Mouse (Mus musculus) gastrocnemius, adult 8-10 months (tissue): ENCODE results near the gene Gm10282. TPM values are rescaled to one million over a fixed set of nuclear protein-coding genes. Genes with fewer than 3 reads are reported as not detected.

Source experiments
- DNase-seq, 2 experiments: peaks; one replicate each; pipeline ENCODE4 v3.0.0; 2022; ENCODE audit warnings: low spot score in 2 of 2
- total RNA-seq, 4 experiments: library from RNA; stranded (reverse); gene quantifications; 2 replicates each; pipeline ENCODE4 v1.2.4; 2022

The Gm10282 gene
- total RNA-seq, 4 experiments from 2014 or later = 1.7 to 3.2 (median 2.8) TPM

- DNase-seq = no peak
These were observed 4.2 kb downstream of the Gm10282 start for GRCm38 (mm10) chr8:72300654-72301400.

DNA sequence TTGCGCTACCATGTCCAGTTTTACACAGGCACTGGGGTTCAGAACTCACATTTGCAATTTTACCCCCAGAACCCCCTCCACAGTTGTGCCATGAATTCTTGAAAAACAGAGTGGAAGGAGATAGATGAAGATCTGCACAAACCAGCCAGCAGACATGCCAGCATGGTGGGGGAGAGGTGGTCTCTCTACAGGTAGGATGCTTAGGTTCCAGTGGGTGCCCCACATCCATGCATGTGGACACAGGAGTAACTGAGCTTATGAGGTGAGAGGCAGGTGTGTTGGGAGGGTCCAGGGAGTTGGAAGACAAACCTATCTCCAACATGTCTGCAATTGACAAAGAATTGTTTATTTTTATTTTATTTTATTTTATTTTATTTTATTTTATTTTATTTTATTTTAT lies 6.1 kb downstream of the Gm10282 start:
- DNase-seq = no peak

DNA sequence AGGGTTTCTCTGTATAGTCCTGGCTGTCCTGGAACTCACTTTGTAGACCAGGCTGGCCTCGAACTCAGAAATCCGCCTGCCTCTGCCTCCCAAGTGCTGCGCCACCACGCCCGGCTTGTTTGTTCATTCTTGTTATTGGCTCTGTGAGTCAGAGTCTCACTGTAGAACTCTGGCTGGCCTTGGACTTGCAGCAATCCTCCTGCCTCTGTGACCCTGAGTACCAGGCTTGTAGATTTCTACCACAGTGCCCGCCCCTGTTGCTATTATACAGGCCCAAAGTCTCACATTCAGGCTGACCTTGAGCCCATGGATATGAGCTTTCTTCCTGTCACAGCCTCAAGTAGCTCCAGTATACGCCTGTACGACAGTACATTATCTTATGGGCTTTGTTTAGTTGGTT lies 8.5 kb downstream of the Gm10282 start:
- DNase-seq = no peak

- DNase-seq = peak; percentile 88 to 90
These were observed 9.4 kb downstream of the Gm10282 start for GRCm38 (mm10) chr8:72295679-72296078.

- DNase-seq = no peak
These were observed 9.9 kb downstream of the Gm10282 start for GRCm38 (mm10) chr8:72295125-72295524.

DNA sequence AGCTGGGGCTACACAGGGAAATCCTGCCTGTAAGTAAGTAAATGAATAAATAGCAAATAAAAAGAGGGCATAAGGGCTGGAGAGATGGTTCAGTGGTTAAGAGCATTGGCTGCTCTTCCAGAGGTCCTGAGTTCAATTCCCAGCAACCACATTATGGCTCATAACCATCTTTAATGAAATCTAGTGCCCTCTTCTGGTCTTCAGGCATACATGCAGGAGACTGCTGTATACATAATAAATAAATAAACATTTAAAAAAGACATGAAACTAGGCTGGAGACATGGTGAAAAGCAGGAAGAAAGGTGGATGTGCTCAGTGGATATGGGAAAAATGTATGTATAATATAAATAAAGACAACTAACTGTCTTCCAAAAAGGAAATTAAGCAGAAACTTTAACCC lies 11.8 kb downstream of the Gm10282 start:
- no peak for DNase-seq

- DNase-seq = no peak
These were observed 14.0 kb downstream of the Gm10282 start for GRCm38 (mm10) chr8:72291104-72291503.

GRCm38 (mm10) chr8:72289051-72289450 lies 16.0 kb downstream of the Gm10282 start:
- no peak for DNase-seq

- DNase-seq = no peak
These were observed 19.8 kb downstream of the Gm10282 start for GRCm38 (mm10) chr8:72285285-72285684.

GRCm38 (mm10) chr8:72281634-72282033 lies 23.4 kb downstream of the Gm10282 start:
- no peak for DNase-seq

- DNase-seq = no peak
These were observed 25.9 kb downstream of the Gm10282 start for GRCm38 (mm10) chr8:72279151-72279550.

DNA sequence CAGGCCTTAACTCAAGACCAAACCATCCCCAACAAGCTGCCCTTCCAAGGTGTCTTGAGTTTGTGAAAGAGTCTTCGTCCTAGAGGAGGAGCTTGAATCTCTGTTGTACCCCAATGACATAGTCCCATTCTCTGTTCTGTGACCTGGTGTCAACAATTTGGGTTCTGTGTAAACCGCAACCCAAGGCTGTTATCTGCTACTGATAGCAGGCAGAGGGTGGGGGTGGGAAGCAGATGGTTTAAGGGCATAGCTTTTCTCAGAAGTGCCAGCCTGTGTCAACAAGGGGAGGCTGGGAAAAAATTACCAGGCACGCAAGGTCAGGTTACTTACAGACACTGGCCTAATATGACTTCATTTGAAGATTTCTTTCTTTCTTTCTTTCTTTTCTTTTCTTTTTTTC lies 27.8 kb downstream of the Gm10282 start:
- no peak for DNase-seq

GRCm38 (mm10) chr8:72273807-72274206 lies 31.3 kb downstream of the Gm10282 start:
- DNase-seq = no peak

- DNase-seq = no peak
These were observed 31.8 kb downstream of the Gm10282 start for GRCm38 (mm10) chr8:72273111-72273770.

- peak; percentile 46 to 51 for DNase-seq
These were observed 32.7 kb downstream of the Gm10282 start for GRCm38 (mm10) chr8:72272361-72272760.

- DNase-seq = no peak
These were observed 33.4 kb downstream of the Gm10282 start for GRCm38 (mm10) chr8:72271691-72272090.

GRCm38 (mm10) chr8:72271051-72271660 lies 33.9 kb downstream of the Gm10282 start:
- no peak for DNase-seq

GRCm38 (mm10) chr8:72270606-72271005 lies 34.5 kb downstream of the Gm10282 start:
- no peak for DNase-seq

DNA sequence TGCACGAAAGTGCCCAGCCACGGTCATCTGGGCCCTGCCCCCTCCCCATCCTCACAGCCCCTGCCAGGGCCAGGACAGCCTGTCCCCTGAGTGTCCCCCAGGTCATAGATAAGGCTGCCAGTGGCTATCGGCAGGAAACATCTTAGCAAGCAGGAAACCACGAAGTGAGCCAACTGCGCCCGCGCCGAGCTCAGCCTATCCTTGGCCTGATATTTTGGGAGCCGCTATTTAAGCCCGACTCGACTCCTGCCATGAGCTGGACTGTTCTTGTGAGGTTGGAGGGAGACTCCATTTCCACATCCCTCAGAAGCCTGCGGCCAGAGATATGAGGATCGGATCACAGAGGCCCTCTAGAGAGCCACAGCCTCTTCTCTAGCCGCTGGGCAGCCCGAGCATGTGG lies 36.7 kb downstream of the Gm10282 start:
- peak; percentile 44 to 56 for DNase-seq

GRCm38 (mm10) chr8:72267106-72267505 lies 38.0 kb downstream of the Gm10282 start:
- no peak for DNase-seq

DNA sequence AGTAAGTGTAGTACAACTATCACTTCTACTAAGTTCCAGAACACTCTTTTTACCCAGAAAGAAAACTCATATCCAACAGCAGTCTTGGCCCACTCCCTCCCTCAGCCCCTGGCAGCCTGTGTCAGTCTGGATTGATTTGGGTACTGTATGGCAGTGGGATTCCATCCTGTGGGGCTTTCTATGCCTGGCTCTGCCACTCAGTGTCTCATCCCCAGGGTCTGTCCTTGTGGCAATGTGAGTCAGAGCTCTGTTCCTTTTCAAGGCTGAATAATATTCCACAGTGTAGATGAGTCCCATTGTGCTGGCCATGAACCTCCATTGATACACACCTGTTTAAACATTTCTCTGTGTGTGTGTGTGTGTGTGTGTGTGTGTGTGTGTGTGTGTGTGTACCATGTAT lies 38.4 kb downstream of the Gm10282 start:
- DNase-seq = no peak

DNA sequence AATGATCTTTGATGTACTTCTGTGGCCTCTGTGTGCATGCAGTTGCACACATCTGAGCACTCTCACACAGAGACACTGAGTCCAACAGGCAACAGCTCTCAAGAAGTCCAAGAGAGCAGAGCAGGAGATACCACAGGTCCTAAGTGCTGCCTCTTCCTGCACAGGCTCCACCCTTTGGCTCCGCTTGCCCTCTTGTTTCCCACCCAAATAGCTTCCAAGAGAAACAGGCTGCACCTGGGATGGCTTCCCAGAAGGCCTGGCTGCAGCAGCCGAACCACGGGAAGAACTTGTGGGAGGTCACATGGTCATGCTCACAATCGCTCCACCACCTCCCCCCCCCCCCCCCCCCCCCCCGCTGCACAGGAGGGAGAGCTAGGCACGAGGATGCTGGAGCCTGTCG lies 39.7 kb downstream of the Gm10282 start:
- peak in 1 of 2 experiments; percentile 45 for DNase-seq

DNA sequence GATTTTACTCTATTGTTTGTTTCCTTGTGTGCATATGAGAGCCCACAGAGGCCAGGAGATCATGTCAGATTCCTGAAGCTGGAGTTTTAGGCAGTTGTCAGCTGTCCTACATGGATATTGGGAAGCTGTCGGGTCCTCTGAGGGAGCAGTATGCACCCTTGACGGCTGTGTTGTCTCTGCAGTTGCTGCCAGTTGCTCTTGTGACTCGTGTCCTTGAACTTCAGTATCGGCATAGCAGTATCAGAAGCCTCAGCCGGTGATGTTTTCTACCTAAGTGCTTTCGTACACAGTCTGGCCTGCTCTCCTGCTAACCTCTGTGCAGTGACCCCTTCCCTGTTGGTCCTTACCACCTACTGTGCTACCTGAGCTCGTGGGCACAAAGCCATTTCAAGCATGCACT lies 41.6 kb downstream of the Gm10282 start:
- no peak for DNase-seq
